Mouse (Mus musculus) stomach, embryonic 14.5 days (tissue): ENCODE measurements around the gene Slit3. TPM values are rescaled to one million over a fixed set of nuclear protein-coding genes. Genes with fewer than 3 reads are reported as not detected.

ENCODE experiments used
- ATAC-seq: fragments of 200-750 bp; cut with Nextera tagmentation; 2 replicates; pipeline ENCODE4 v1.8.0; 2017; ENCODE audit warnings: low read depth, moderate TSS enrichment; ENCODE audit not compliant: insufficient number of reproducible peaks, insufficient read depth, low FRiP score
- H3K27ac ChIP-seq: fragments of 300-500 bp; sonication (generic); 2 replicates; pipeline ENCODE4 v1.5.1; 2014; ENCODE audit warnings: mild to moderate bottlenecking, low read length, moderate library complexity, mixed read lengths
- H3K27me3 ChIP-seq: fragments of 300-500 bp; sonication (generic); 2 replicates; pipeline ENCODE4 v1.6.1; 2014; ENCODE audit warnings: low read length, control low read depth, mixed read lengths; ENCODE audit not compliant: control insufficient read depth, insufficient read depth
- H3K36me3 ChIP-seq: fragments of 300-500 bp; sonication (generic); 2 replicates; pipeline ENCODE4 v1.6.1; 2014; ENCODE audit warnings: mild to moderate bottlenecking, control low read depth, low read length, moderate library complexity, mixed read lengths; ENCODE audit not compliant: control insufficient read depth, insufficient read depth
- H3K4me1 ChIP-seq: fragments of 300-500 bp; sonication (generic); 2 replicates; pipeline ENCODE4 v1.6.1; 2014; ENCODE audit warnings: low read length, control low read depth, mixed read lengths; ENCODE audit not compliant: control insufficient read depth, insufficient read depth
- H3K4me2 ChIP-seq: fragments of 300-500 bp; sonication (generic); replicated peaks from 2 replicates; pipeline ENCODE4 v1.6.1; 2014; ENCODE audit warnings: low read depth, low read length, control low read depth
- H3K4me3 ChIP-seq: fragments of 300-500 bp; sonication (generic); 2 replicates; pipeline ENCODE4 v1.5.1; 2014; ENCODE audit warnings: low read depth, low read length, control low read depth
- H3K9ac ChIP-seq: fragments of 300-500 bp; sonication (generic); replicated peaks from 2 replicates; pipeline ENCODE4 v1.6.1; 2014; ENCODE audit warnings: low read depth, mild to moderate bottlenecking, control low read depth, low read length, moderate library complexity, mixed read lengths
- H3K9me3 ChIP-seq: fragments of 300-500 bp; sonication (generic); 2 replicates; pipeline ENCODE4 v1.6.1; 2016; ENCODE audit warnings: low read depth, low read length, control low read depth; ENCODE audit not compliant: control insufficient read depth
- WGBS: fragments of 180-500 bp; shearing (Covaris S2); extraction: QIAGEN DNeasy Blood & Tissue Kit; methylation state at CpG from one replicate; pipeline ENCODE4 v1.1.7; 2014; 5-methylcytosine and 5-hydroxymethylcytosine counted together
- polyA plus RNA-seq: library from polyadenylated mRNA; unstranded; fragments of >200 nt; fragmentation: Nextera tagmentation; extraction: Ambion mirVana; gene quantifications from 2 replicates; pipeline ENCODE4 v1.2.1, GENCODE M21; 2014

The Slit3 gene
- polyA plus RNA-seq, 1 experiment from 2014 or later: 18.3 TPM

GRCm38 (mm10) chr11:35697476-35697875, 576.5 kb downstream of the Slit3 start:
- WGBS: 85% methylated on average over 7 of the region's 7 CpGs
- Histone ChIP-seq H3K27ac (no peak overlapping the region), H3K9ac (no peak overlapping the region), H3K4me1 (no peaks in the 10 kb centered on the region), H3K36me3 (no peaks in the 10 kb centered on the region), H3K4me2 (no peak overlapping the region), H3K4me3 (no peak overlapping the region), H3K27me3 (no peaks in the 10 kb centered on the region), H3K9me3 (no peaks in the 10 kb centered on the region)
- ATAC-seq: no peak

DNA sequence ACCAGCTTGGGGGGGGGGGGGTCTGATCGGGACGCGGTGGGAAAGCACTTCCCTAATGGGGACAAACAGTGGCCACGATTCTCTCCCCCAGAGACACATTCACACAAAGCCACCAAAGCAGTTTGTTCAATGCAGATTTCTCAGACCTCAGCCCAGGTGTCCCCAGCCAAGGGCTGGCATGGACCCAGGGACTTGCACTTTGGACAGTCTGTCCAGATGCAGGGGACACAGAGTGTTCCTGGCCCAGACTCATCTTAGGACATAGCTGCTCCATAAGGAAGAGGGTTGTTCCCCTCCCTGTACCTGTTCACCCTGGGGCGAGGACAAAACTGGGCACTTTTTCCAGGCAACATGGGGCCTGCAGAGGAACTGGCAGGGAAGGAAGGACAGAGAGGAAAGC, 577.9 kb downstream of the Slit3 start:
- Histone ChIP-seq H3K4me1 (no peaks in the 10 kb centered on the region), H3K9ac (no peak overlapping the region), H3K27ac (no peak overlapping the region), H3K9me3 (0 out of 2 replicates have a peak, but pooled peaks cover 3% of the 10 kb centered on the region), H3K36me3 (peaks cover 10% of the 10 kb centered on the region; the same call in 1 of the 2 replicates), H3K4me3 (no peak overlapping the region), H3K4me2 (no peak overlapping the region), H3K27me3 (no peaks in the 10 kb centered on the region)
- 92% methylated on average over 5 of the region's 5 CpGs for WGBS
- no peak for ATAC-seq

- no peak overlapping the region for H3K9ac ChIP-seq
- no peaks in the 10 kb centered on the region for H3K27me3 ChIP-seq
- H3K36me3 ChIP-seq: peaks cover 10% of the 10 kb centered on the region; the same call in 1 of the 2 replicates
- no peak for ATAC-seq
- H3K4me2 ChIP-seq: no peak overlapping the region
- H3K27ac ChIP-seq: no peak overlapping the region
- H3K4me3 ChIP-seq: no peak overlapping the region
- 0 out of 2 replicates have a peak, but pooled peaks cover 3% of the 10 kb centered on the region for H3K9me3 ChIP-seq
- WGBS: 74% methylated on average over 4 of the region's 4 CpGs
- H3K4me1 ChIP-seq: no peaks in the 10 kb centered on the region
These were observed 582.4 kb downstream of the Slit3 start for GRCm38 (mm10) chr11:35703471-35703870.

GRCm38 (mm10) chr11:35704381-35704780, 583.4 kb downstream of the Slit3 start:
- Histone ChIP-seq H3K4me2 (no peak overlapping the region), H3K27ac (no peak overlapping the region), H3K36me3 (peaks cover 10% of the 10 kb centered on the region; the same call in 1 of the 2 replicates), H3K4me1 (no peaks in the 10 kb centered on the region), H3K9ac (no peak overlapping the region), H3K27me3 (no peaks in the 10 kb centered on the region), H3K9me3 (0 out of 2 replicates have a peak, but pooled peaks cover 3% of the 10 kb centered on the region), H3K4me3 (no peak overlapping the region)
- WGBS: 97% methylated on average over 13 of the region's 13 CpGs
- ATAC-seq: no peak

- Histone ChIP-seq H3K27ac (no peak overlapping the region), H3K4me1 (no peaks in the 10 kb centered on the region), H3K9ac (no peak overlapping the region), H3K27me3 (no peaks in the 10 kb centered on the region), H3K9me3 (0 out of 2 replicates have a peak, but pooled peaks cover 3% of the 10 kb centered on the region), H3K4me3 (no peak overlapping the region), H3K36me3 (peaks cover 10% of the 10 kb centered on the region; the same call in 1 of the 2 replicates), H3K4me2 (no peak overlapping the region)
- ATAC-seq: no peak
- 91% methylated on average over 5 of the region's 5 CpGs for WGBS
These were observed 583.9 kb downstream of the Slit3 start for GRCm38 (mm10) chr11:35704927-35705326.

- H3K4me1 ChIP-seq: no peaks in the 10 kb centered on the region
- no peak overlapping the region for H3K27ac ChIP-seq
- 0 out of 2 replicates have a peak, but pooled peaks cover 3% of the 10 kb centered on the region for H3K9me3 ChIP-seq
- H3K4me3 ChIP-seq: no peak overlapping the region
- ATAC-seq: no peak
- peaks cover 10% of the 10 kb centered on the region; the same call in 1 of the 2 replicates for H3K36me3 ChIP-seq
- 92% methylated on average over 12 of the region's 12 CpGs for WGBS
- no peak overlapping the region for H3K9ac ChIP-seq
- H3K4me2 ChIP-seq: no peak overlapping the region
- H3K27me3 ChIP-seq: no peaks in the 10 kb centered on the region
These were observed 586.4 kb downstream of the Slit3 start for GRCm38 (mm10) chr11:35707431-35707830.

DNA sequence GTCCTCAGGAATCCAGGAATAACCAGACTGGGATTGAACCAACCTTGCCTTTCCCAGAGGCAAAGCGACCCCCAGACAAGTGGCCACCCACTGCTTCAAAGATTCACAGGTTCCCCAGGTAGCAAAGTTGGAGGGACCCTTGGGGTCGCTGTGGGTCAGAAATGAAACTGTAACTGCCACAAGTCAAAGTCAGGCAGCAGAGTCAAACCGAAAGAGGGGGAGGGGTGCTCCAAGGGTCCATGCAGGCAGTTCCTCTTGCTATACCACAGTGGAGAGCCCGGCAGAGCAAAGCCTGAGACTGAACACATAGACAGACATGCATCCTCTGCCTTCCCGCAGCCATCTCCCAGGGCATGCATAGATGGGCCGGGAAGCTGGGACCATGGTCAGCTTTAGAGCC, 590.3 kb downstream of the Slit3 start:
- WGBS: 83% methylated on average over 6 of the region's 6 CpGs
- ATAC-seq: no peak
- H3K9me3 ChIP-seq: no peaks in the 10 kb centered on the region

GRCm38 (mm10) chr11:35718881-35719280, 597.9 kb downstream of the Slit3 start:
- WGBS: 86% methylated on average over 1 of the region's 1 CpGs
- ATAC-seq: no peak
- no peak overlapping the region for H3K4me3 ChIP-seq
- no peaks in the 10 kb centered on the region for H3K9me3 ChIP-seq
- H3K4me1 ChIP-seq: no peaks in the 10 kb centered on the region
- H3K27me3 ChIP-seq: no peaks in the 10 kb centered on the region
- no peaks in the 10 kb centered on the region for H3K36me3 ChIP-seq
- H3K4me2 ChIP-seq: no peak overlapping the region
- no peak overlapping the region for H3K9ac ChIP-seq
- no peak overlapping the region for H3K27ac ChIP-seq

More for the DNA sequence above, 590.3 kb downstream of the Slit3 start:
- Histone ChIP-seq H3K4me1 (no peaks in the 10 kb centered on the region), H3K27me3 (no peaks in the 10 kb centered on the region), H3K4me2 (no peak overlapping the region), H3K36me3 (no peaks in the 10 kb centered on the region), H3K27ac (no peak overlapping the region), H3K4me3 (no peak overlapping the region), H3K9ac (no peak overlapping the region)

GRCm38 (mm10) chr11:35723876-35724275, 602.9 kb downstream of the Slit3 start:
- 80% methylated on average over 5 of the region's 5 CpGs for WGBS
- Histone ChIP-seq H3K4me2 (no peak overlapping the region), H3K4me1 (no peaks in the 10 kb centered on the region), H3K27me3 (no peaks in the 10 kb centered on the region), H3K9ac (no peak overlapping the region), H3K36me3 (no peaks in the 10 kb centered on the region), H3K4me3 (no peak overlapping the region), H3K9me3 (no peaks in the 10 kb centered on the region), H3K27ac (no peak overlapping the region)
- ATAC-seq: no peak
